Mouse (Mus musculus): Measurements from ENCODE around the gene Prkag3. TPM values are rescaled to one million over a fixed set of nuclear protein-coding genes. Genes with fewer than 3 reads are reported as not detected.
A peak's percentile ranks its signal among the peaks of the same experiment; 100 is the strongest.

Gene Prkag3
- polyA plus RNA-seq (2012; rRNA removed): 0.06 and 0.13 TPM in 2 replicates

DNA sequence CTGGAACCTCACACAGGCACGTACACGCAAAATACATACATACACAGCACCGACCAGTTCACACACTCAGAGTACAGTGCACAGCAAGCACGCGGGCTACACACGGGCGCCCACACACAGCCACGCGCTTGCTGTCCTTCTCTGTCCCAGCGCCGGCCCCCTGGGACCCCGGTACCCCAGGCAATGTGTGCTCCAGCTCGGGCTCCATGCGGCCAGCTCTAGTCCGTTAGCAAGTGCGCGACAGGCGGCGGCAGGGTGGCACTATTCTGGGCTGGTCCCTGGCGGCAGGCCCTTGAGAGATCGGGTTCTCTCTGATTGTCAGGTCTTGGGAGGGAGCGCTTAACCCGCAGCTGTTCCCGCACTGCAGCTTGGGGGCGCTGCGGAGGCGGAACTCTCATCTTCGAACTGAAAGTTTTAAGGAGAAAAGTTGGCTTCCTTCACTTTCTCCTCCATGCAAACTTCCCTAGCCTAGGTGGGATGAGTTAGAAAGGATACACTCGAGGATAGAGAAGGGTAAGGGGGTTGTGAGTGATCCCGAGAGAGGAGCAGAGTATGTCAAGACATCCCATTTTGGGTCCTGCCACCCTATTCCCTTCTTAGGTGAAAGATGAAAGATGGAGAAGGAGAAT, at the start of gene Prkag3:
TSS of gene Prkag3 (minus strand) at position 579 of the 629 bp plus-strand sequence.
- Histone ChIP-seq H3K4me3 (ENCODE audit: insufficient read depth, low read length) (no peak within 1 kb of the TSS), H3K27ac (ENCODE audit: insufficient read depth, low read length) (no peak within 1 kb of the TSS), H3K4me1 (ENCODE audit: control insufficient read depth, insufficient read depth, low read length) (no peaks in the 10 kb centered on the region)
- TF ChIP-seq CTCF (IDR thresholded peaks at IDR 0.05; ENCODE audit: extremely low read depth, insufficient read depth, low read length) (peak; percentile 44), POLR2A (IDR thresholded peaks at IDR 0.05; ENCODE audit: extremely low read depth, insufficient read depth, low read length) (no peak)

DNA sequence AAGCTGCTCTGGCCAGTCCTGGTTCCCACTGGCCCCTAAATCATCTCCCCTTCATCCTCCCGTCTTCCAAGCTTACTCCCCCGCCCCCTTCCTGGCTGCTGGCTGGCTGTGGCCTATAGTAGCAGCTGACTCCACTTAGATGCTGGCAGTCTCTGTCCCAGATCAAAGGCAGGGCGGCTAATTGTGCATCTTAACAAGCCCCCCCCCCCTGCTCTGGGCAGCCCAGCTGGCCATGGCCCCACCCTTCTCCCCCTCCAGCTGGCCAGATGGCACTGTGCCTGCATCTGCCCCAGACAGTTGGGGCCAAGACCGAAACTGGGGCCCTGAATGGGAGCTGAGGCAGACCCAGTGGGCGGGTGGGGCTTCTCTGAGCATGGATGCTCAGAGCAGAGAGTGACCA, 48.4 kb upstream of the Prkag3 start:
- no peak overlapping the region for H3K27ac ChIP-seq (ENCODE audit: insufficient read depth, low read length)
- H3K4me3 ChIP-seq (ENCODE audit: insufficient read depth, low read length): no peak overlapping the region
- TF ChIP-seq POLR2A (IDR thresholded peaks at IDR 0.05; ENCODE audit: extremely low read depth, insufficient read depth, low read length) (no peak), CTCF (IDR thresholded peaks at IDR 0.05; ENCODE audit: extremely low read depth, insufficient read depth, low read length) (no peak)
- H3K4me1 ChIP-seq (ENCODE audit: control insufficient read depth, insufficient read depth, low read length): peaks cover 1% of the 10 kb centered on the region

DNA sequence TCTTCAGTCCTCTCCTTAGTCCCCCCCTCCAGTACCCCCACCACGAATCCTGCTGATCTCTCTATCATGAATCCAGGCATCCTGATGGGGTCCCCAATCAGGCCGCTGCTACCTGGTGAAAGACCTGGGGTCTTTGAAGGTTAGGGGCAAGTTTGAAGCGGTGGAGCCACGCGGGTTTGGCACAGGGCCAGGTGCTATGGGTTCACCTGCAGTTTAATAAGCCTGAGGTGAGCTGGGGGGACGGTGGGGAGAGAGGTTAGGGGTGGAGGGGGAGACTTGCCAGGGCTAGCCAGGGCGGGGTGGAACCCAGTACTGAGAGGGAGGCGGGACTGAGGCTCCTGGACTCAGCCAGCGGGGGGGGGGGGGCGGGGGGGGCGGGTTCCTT, 46.1 kb upstream of the Prkag3 start:
- Histone ChIP-seq H3K27ac (ENCODE audit: insufficient read depth, low read length) (no peak overlapping the region), H3K4me1 (ENCODE audit: control insufficient read depth, insufficient read depth, low read length) (peaks cover 2% of the 10 kb centered on the region), H3K4me3 (ENCODE audit: insufficient read depth, low read length) (no peak overlapping the region)
- TF ChIP-seq CTCF (IDR thresholded peaks at IDR 0.05; ENCODE audit: extremely low read depth, insufficient read depth, low read length): no peak
- no peak for TF ChIP-seq POLR2A (IDR thresholded peaks at IDR 0.05; ENCODE audit: extremely low read depth, insufficient read depth, low read length)

DNA sequence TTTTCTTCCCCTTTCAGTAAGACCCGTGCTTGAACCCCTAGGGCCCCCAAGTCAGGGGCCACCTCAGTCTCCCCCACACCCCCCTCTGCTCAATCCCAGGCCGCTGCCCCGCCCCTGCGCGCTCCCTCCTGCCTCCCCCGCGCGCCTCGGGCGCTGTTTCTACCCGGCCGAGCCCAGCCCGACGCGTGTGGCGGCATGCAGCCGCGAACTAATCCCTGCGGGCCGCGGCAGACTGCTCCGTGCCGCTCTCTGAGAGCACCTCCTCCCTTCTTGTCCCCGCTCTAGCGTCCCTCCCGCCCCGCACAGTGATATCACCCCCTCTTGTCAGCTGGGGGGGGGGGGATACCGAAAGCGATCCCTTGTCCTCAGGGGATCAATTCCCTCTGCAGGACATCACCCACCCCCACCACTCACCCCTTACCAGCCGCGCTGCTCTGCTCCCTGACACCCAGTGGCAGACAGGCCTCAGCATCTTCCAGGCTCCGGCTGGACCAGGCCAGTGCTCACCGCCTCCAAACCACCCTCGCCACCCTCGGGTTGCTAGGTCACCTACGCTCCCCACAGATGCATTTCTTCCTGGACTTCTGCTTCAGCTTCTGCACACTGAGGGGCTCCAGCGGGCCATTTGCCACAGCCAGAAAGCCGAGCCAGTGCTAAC, 45.6 kb upstream of the Prkag3 start:
- Histone ChIP-seq H3K27ac (ENCODE audit: insufficient read depth, low read length) (no peak overlapping the region), H3K4me1 (ENCODE audit: control insufficient read depth, insufficient read depth, low read length) (peaks cover 2% of the 10 kb centered on the region), H3K4me3 (ENCODE audit: insufficient read depth, low read length) (no peak overlapping the region)
- TF ChIP-seq POLR2A (IDR thresholded peaks at IDR 0.05; ENCODE audit: extremely low read depth, insufficient read depth, low read length) (no peak), CTCF (IDR thresholded peaks at IDR 0.05; ENCODE audit: extremely low read depth, insufficient read depth, low read length) (no peak)

DNA sequence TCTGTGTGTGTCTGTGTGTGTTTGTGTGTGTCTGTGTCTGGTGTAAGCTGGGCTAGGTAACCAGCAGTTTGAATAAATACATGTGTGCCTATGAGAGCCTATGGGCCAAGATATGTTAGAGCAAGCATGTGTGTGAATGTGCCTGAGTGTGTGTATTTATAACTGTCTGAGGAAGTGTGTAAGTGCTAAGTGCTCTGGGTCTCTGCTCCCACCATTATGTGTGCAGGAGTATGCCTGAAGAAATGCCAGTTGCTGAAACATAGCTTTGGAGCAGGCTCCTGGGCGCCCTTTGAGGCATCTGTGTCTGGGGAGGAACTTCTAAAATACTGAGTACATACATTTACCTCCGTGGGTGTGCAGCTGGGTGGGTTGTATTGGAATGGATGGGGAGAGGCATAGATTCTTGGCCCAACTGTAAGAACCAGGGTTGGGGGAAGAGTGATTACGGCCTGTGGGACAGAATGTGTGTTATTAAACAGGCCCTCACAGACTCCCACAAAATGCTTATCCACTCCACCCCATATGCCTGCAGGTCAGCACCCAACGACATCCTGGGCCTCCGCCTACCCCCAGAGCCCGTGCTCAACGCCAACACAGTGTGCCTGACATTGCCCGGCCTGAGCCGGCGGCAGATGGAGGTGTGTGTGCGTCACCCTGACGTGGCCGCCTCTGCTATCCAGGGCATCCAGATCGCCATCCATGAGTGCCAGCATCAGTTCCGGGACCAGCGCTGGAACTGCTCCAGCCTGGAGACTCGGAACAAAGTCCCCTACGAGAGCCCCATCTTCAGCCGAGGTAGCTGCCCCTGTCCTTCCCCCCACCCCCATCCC, 44.0 kb upstream of the Prkag3 start:
- TF ChIP-seq POLR2A (IDR thresholded peaks at IDR 0.05; ENCODE audit: extremely low read depth, insufficient read depth, low read length): no peak
- no peak for TF ChIP-seq CTCF (IDR thresholded peaks at IDR 0.05; ENCODE audit: extremely low read depth, insufficient read depth, low read length)
- Histone ChIP-seq H3K4me1 (ENCODE audit: control insufficient read depth, insufficient read depth, low read length) (peaks cover 2% of the 10 kb centered on the region), H3K4me3 (ENCODE audit: insufficient read depth, low read length) (0 out of 2 replicates have a peak overlapping the region, but pooled peaks have one; percentile 20), H3K27ac (ENCODE audit: insufficient read depth, low read length) (no peak overlapping the region)

DNA sequence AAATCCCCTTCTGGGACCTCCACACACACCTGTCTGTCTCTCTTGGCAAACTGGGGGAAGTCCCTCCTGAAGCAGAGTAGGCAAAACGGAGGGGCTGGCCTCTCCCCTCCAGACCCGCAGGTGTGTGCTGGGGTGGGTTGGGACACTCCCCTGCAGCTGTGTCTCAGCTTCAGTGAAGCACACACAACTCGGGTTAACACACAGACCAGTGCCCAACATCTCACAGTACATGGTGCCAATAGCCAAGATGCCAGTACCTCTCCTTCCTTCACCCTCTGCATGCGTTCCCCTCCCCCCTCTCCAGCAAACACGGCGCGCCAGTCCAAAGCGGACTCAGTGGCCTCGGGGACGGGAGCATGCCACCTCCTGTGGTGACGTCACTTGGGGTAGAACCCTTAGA, 42.2 kb upstream of the Prkag3 start, which contains the start of gene Wnt10a:
TSS of gene Wnt10a (plus strand) at position 268 of the 400 bp plus-strand sequence.
- peaks cover 2% of the 10 kb centered on the region for H3K4me1 ChIP-seq (ENCODE audit: control insufficient read depth, insufficient read depth, low read length)
- peak within 1 kb of the TSS; percentile 20 for H3K4me3 ChIP-seq (ENCODE audit: insufficient read depth, low read length)
- TF ChIP-seq CTCF (IDR thresholded peaks at IDR 0.05; ENCODE audit: extremely low read depth, insufficient read depth, low read length): no peak
- TF ChIP-seq POLR2A (IDR thresholded peaks at IDR 0.05; ENCODE audit: extremely low read depth, insufficient read depth, low read length): no peak
- H3K27ac ChIP-seq (ENCODE audit: insufficient read depth, low read length): peak within 1 kb of the TSS; percentile 31; the same call in 1 of the 2 replicates

DNA sequence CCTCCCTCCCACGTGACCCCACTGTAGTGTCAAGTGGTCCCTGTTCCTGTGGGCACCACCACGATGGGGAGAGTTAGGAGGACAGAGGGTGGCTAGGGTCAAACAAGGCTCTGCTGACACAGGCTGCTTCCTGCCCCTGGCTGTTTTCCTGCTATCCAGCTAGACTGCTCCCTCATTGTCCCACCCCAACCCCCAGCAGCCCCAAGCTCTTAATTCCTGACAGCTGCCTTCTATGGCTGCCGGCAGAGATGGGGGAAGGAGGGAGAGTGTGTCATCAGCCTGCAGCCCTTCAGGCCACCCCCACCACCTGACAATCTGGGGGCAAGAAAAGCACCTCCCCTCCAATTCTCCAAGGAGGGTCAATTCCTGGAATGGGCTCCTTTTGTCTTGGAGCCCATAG, 41.1 kb upstream of the Prkag3 start:
- no peak overlapping the region for H3K4me3 ChIP-seq (ENCODE audit: insufficient read depth, low read length)
- TF ChIP-seq CTCF (IDR thresholded peaks at IDR 0.05; ENCODE audit: extremely low read depth, insufficient read depth, low read length) (no peak), POLR2A (IDR thresholded peaks at IDR 0.05; ENCODE audit: extremely low read depth, insufficient read depth, low read length) (no peak)
- H3K27ac ChIP-seq (ENCODE audit: insufficient read depth, low read length): no peak overlapping the region
- peaks cover 2% of the 10 kb centered on the region for H3K4me1 ChIP-seq (ENCODE audit: control insufficient read depth, insufficient read depth, low read length)

DNA sequence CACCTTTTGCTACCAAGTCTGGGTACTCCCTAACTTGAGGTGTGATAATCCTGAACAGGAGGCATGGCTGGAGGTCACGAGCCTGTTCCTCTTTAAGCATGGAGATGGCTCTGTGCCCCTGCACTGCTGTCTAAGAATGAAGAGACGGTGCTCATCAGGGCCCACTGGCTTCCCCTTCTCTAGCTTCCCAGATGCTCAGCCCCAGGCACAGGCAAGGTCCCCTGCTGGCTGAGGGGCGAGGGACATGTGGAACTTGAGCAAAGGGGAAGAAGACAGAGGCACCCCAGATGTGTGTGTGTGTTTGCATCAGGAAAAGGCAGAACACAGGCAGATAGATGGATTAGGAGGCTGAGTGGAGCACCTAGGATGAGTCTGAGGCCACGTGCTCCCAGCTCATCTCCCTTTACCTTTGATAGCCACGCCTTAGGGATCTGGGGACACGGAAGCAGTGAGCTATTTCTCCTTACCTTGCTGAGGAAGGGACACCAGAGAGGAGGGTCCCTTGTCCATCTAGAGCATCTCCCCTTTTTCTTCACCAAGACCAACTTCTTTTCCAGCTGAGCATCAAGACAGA, 39.7 kb upstream of the Prkag3 start:
- H3K4me3 ChIP-seq (ENCODE audit: insufficient read depth, low read length): no peak overlapping the region
- no peak overlapping the region for H3K27ac ChIP-seq (ENCODE audit: insufficient read depth, low read length)
- peaks cover 2% of the 10 kb centered on the region for H3K4me1 ChIP-seq (ENCODE audit: control insufficient read depth, insufficient read depth, low read length)
- TF ChIP-seq POLR2A (IDR thresholded peaks at IDR 0.05; ENCODE audit: extremely low read depth, insufficient read depth, low read length): no peak
- no peak for TF ChIP-seq CTCF (IDR thresholded peaks at IDR 0.05; ENCODE audit: extremely low read depth, insufficient read depth, low read length)

DNA sequence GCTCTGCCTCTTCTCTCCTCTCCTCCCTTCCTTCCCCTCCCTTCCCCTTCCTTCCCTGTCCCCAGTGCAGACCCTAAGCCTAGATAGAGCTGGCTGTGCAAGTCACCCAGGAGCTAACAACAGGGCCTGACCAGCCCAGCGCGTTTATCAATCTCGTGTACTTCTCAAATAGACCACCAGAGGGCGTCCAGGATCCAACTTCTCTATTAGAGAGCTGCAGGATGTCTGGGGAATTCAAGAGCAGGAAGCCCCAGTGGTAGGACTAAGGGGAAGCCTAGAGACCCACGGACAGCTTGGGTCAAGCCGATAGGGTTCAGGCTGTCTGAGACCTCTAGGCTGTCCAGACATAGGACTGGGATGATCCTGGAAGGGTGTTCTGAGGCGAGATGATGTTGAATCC, 38.8 kb upstream of the Prkag3 start:
- peaks cover 2% of the 10 kb centered on the region for H3K4me1 ChIP-seq (ENCODE audit: control insufficient read depth, insufficient read depth, low read length)
- no peak overlapping the region for H3K4me3 ChIP-seq (ENCODE audit: insufficient read depth, low read length)
- TF ChIP-seq CTCF (IDR thresholded peaks at IDR 0.05; ENCODE audit: extremely low read depth, insufficient read depth, low read length) (peak; percentile 66), POLR2A (IDR thresholded peaks at IDR 0.05; ENCODE audit: extremely low read depth, insufficient read depth, low read length) (no peak)
- H3K27ac ChIP-seq (ENCODE audit: insufficient read depth, low read length): no peak overlapping the region

Measured in cortical plate, adult 2 months (tissue).